Mouse (Mus musculus): ENCODE measurements around the gene Mib2.
"Not testable (repeated sequence)": the region's sequence is repeated elsewhere in the genome, so short reads cannot be mapped to it uniquely, and the experiment has no call there.

Mib2 gene

GRCm38 (mm10) chr4:155668689-155669597 lies at the start of gene Mib2:
Mib2 (minus strand) TSS chr4:155669198.
- peak; percentile 83 for DNase-seq (ENCODE audit: low read depth, low spot score)

DNA sequence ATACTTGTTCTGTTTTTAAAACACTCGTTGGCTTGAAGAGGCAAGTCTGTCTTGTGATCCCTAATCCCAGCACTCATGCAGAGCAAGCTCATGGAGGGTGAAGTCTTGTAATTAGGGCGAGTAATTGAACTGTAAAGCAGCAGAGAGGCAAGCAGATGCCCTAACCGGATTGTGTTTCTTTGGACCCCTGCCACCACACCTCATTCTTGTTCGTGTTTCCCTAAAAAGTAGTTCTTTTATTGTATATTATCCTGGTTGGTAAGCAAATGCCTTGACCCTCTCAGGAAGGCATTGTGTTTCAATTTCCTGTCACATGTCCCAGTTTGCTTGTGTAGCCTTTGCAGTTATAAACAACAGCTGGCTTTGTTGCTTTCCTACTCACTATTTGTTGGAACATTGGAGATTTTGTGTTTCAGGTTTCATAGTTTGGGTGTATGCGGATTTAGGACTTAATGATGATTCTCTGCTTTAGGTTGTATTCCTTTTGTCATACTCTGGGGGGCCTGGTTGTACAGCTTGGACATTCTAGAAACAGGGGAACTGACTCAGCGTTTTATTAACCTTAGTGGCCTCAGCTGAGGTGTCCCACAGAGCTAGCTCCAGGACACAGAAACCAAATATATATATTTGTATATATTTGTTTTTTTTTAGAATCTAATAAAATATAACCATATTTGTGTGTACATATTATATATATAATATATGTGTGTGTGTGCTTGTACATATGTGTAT lies 41.7 kb upstream of the Mib2 start:
- no peak for DNase-seq (ENCODE audit: low read depth, low spot score)

DNA sequence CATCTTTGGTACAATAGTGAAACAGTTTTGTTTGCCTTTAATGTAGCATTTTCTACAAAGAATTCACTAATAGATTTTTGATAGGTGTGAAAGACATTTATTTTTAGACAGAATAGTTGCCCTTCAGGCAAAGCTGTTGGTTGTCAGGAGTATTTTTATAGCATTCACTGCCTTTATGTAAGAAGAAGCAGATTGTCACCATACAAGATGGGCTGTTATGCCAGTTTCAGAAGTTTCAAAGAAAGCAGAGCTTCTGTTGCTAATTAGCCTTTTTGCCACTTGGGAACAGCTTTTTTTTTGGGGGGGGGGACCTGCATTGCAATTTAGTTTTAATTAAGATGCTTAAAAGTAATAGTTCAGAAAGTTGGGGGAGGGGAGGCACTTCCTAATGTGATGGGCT lies 40.0 kb upstream of the Mib2 start:
- no peak for DNase-seq (ENCODE audit: low read depth, low spot score)

DNA sequence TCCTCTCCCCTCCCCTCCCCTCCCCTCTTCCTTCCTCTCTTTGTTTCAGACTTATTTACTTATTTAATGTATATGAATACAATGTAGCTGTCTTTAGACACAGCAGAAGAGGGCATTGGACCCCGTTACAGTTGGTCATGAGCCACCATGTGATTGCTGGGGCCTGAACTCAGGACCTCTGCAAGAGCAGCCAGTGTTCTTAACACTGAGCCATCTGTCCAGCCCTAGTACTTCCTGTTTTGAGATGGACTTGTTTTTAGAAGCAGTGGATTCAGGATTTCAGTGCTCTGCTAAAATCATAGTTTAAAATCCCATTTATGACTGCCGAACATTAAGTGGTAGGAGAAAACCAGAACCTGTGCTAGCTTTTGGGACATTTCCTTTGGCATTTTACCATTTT lies 39.6 kb upstream of the Mib2 start:
- no peak for DNase-seq (ENCODE audit: low read depth, low spot score)

DNA sequence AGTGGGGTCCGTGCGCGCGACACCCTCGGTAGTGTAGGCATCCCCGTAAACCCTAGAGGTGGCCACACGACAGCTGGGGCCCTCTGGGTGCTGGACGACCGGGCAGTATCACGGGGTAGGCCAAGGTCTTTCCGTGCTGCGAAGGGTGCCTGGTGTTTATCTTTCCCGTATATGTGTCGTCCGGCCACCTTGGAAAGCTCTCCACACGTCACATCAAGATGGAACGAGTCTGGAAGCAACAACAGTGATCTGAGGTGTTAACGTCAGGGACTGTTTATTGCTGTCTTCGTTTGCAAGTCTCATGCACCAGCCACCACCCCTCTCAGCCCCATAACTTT lies 36.6 kb upstream of the Mib2 start:
- no peak for DNase-seq (ENCODE audit: low read depth, low spot score)

DNA sequence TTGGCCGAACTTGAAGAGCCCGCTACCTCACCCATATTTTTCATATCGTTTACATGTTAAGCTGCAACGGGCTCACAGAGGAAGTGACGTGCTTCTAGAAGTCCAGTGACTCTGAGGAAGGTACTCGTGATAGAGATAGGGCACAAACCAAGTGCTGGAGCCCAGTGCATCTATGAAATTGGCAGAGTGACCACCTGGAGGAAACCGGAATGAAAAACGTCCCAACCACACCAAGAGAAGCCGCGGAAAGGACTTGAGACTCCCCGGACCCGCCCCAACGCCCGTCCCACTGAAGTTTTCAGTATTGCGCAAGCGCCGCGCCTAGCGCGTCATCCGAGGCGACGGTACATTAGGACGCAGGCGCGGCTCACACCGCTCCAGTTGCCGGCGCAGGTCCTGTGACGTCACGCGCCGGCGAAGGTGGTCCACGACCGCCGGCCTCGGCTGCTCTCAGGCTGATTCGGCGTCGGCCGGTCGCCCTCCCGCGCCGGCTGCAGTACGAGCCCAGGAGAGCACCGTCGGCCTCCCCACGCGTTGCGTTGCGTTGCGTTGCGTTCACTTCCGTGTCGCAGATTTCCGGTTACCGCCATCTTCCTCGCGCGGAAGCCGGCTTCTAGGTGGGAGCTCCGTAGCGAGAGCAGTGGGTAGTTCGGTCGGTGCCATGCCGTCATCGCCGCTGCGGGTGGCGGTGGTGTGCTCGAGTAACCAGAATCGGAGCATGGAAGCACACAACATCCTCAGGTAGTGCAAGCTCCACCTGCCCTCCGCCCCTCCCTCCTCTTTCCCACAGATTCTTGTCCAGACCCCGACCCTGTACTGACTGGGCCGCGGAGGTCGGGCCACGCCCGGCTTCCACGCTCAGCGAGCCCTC lies 36.0 kb upstream of the Mib2 start, which contains the start of gene Ssu72:
Gene Ssu72 (plus strand): TSS at position 80 of the 871 bp plus-strand sequence.
- peak; percentile 86 for DNase-seq (ENCODE audit: low read depth, low spot score)

- DNase-seq (ENCODE audit: low read depth, low spot score) = no peak
Observed at GRCm38 (mm10) chr4:155703425-155703929, 34.5 kb upstream of the Mib2 start.

GRCm38 (mm10) chr4:155700425-155700824 lies 31.4 kb upstream of the Mib2 start:
- no peak for DNase-seq (ENCODE audit: low read depth, low spot score)

- no peak for DNase-seq (ENCODE audit: low read depth, low spot score)
Observed at GRCm38 (mm10) chr4:155696261-155697255, 27.6 kb upstream of the Mib2 start.

DNA sequence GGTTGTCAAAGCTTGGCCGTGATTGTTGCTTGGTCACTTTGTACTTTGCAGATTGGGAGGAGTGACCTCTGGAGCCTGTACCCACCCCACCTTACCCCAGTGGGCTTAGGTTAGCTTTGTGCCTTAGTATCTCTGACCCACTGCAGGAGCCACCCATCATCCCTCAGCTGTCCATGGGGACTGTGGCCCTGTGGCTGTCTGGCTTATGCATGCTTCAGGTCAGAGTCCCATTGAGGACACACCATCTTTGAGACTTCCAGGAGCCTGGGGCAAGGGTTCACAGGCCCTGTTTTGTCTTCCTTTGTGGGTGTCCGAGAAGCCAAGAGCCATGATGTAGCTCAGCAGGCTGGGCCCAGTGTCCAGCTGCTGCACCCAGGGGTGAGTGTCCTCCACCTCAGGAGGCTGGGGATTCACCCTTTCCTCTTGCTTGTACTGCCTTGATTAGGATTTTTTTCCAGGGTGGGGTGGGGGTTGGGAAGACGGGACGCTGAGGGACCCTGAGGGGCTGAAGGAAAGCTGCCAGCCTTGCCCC lies 26.6 kb upstream of the Mib2 start:
- no peak for DNase-seq (ENCODE audit: low read depth, low spot score)

DNA sequence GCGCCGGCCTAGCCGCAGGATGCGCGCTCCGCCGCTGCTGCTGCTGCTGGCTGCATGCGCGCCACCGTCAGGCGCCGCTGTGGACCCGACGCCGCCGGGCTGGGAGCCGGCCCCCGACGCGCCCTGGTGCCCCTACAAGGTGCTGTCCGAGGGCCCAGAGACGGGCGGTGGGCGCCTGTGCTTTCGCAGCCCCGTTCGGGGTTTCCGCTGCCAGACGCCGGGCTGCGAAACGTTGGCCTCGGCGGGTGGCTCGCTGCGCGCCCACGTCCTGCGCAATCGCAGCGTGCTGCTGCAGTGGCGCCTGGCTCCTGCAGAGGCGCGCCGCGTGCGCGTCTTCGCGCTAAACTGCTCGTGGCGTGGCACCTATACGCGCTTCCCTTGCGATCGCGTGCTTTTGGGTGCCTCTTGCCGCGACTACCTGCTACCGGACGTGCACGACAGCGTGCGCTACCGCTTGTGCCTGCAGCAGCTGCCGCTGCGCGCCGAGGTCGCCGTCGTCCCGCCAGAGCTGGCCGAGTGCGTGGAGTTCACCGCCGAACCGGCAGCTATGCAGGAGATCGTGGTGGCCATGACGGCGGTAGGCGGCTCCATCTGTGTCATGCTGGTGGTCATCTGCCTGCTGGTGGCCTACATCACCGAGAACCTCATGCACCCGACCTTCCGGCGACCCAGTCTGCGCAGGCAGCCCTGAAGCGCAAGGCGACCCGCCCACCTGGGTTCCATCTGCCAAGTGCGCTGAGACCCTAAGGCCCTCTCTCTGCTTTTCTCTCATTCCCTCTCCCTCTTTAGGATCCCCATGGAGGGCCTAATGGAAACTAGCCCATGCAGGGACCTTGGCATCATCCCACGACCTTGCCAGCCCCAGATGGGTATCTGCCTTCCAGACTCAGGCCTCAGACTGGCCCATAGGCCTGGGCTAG lies 25.7 kb upstream of the Mib2 start:
- DNase-seq (ENCODE audit: low read depth, low spot score) = peak; percentile 50

GRCm38 (mm10) chr4:155694111-155694481 lies 25.1 kb upstream of the Mib2 start, which contains the start of gene Fndc10:
Fndc10 (plus strand) TSS chr4:155694342.
- no peak for DNase-seq (ENCODE audit: low read depth, low spot score)

- no peak for DNase-seq (ENCODE audit: low read depth, low spot score)
Observed at GRCm38 (mm10) chr4:155692421-155692820, 23.4 kb upstream of the Mib2 start.

DNA sequence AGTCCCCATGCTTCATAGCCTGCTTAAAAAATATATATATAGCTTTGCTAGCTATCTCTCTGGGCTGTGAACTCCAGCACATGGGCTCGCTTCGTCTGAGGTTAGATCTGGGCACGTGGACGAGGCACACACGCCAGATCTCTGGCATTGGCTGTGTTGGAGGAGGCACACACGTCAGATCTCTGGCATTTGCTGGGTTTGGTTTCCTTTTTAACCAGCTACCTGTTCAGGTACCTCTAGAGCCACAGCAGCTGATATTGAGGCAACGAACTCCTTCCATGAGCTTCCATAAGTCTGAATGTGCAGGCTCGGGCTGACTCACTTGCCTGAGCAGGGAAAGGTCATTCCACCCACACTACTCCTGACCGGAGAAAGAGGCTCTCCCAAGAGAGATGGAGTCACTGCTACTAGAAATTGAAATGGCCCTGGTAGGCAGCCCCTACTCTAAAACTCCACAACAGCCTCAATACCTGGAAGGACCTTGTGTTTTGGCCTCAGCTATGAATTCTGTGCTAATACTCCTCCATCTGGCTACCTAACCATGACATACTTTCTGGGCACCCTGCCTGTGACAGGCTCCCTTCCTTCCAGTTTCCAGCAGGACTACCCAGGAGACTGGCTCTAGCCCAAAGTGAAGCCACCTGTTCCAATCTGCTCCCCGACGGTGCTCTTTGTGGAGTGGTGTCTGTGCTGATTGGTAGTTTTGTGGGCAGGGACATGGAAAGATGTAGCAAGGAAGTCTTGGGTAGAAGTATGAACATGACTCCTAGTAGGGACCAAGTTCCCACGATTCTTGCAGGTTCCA lies 21.8 kb upstream of the Mib2 start:
- DNase-seq (ENCODE audit: low read depth, low spot score) = no peak

GRCm38 (mm10) chr4:155687764-155688163 lies 18.8 kb upstream of the Mib2 start:
- not testable (repeated sequence) for DNase-seq (ENCODE audit: low read depth, low spot score)

GRCm38 (mm10) chr4:155683670-155684277 lies 14.8 kb upstream of the Mib2 start:
- not testable (repeated sequence) for DNase-seq (ENCODE audit: low read depth, low spot score)

GRCm38 (mm10) chr4:155675991-155676390 lies 7.0 kb upstream of the Mib2 start:
- DNase-seq (ENCODE audit: low read depth, low spot score) = no peak

DNA sequence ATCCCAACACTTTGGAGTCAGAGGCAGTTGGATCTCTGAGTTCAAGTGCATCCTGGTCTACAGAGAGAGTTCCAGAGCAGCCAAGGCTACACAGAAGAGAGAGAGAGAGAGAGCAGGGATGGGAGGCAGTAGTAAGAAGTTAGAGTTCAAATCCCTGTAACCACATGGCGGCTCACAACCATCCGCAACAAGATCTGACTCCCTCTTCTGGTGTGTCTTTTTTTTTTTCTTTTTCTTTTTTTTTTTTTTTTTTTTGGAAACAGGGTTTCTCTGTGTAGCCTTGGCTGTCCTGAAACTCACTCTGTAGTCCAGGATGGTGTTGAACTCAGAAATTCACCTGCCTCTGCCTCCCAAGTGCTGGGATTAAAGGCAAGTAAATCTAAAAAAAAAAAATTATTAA lies 3.1 kb upstream of the Mib2 start:
- DNase-seq (ENCODE audit: low read depth, low spot score) = no peak
